Mouse (Mus musculus) CD4-positive naive resting alpha-beta T cell, adult 76 days (primary cell): ENCODE data around the gene Crk. TPM values are rescaled to one million over a fixed set of nuclear protein-coding genes. Genes with fewer than 3 reads are reported as not detected.

Experiments
- total RNA-seq: library from RNA; stranded (reverse); gene quantifications from one replicate; pipeline ENCODE4 v1.2.4, GENCODE M21; 2023

Gene Crk
- total RNA-seq, result 55.5 TPM

GRCm38 (mm10) chr11:75678747-75679438, at the start of gene Crk:
TSS of gene Crk (plus strand) at chr11:75679259.

GRCm38 (mm10) chr11:75630645-75631229, 48.3 kb upstream of the Crk start, which contains the start of gene Inpp5k:
TSS of gene Inpp5k (plus strand) at chr11:75630988.

GRCm38 (mm10) chr11:75650311-75650710, 28.7 kb upstream of the Crk start, which contains the start of gene Myo1c:
TSS of gene Myo1c (plus strand) at chr11:75650504.

GRCm38 (mm10) chr11:75732434-75733226, 53.6 kb downstream of the Crk start, which contains the start of gene Ywhae:
TSS of gene Ywhae (plus strand) at chr11:75732869.

Other genes with a start within 250 kb of the Crk start
- gene Serpinf2, start 239.7 kb upstream of the Crk start, total RNA-seq, result not detected
- 22.6 TPM for gene Wdr81, start 224.5 kb upstream of the Crk start, total RNA-seq
- gene Tlcd2, start 217.5 kb upstream of the Crk start, total RNA-seq, result not detected
- gene Prpf8, start 192.4 kb upstream of the Crk start, total RNA-seq, result 207 TPM
- gene Rilp, start 169.2 kb upstream of the Crk start, total RNA-seq, result not detected
- 0.29 TPM for gene Scarf1, start 165.7 kb upstream of the Crk start, total RNA-seq
- gene Slc43a2, start 147.6 kb upstream of the Crk start, total RNA-seq, result 61.4 TPM
- gene Pitpna, start 91.2 kb upstream of the Crk start, total RNA-seq, result 214 TPM
- 104 TPM for gene Inpp5k, start 48.3 kb upstream of the Crk start, total RNA-seq
- 28.7 TPM for gene Myo1c, start 28.8 kb upstream of the Crk start, total RNA-seq
- 147 TPM for gene Ywhae, start 53.6 kb downstream of the Crk start, total RNA-seq
- gene Doc2b, start 116.8 kb downstream of the Crk start, total RNA-seq, result not detected